Mouse (Mus musculus): ENCODE results near the gene Dnaja2.

Gene Dnaja2

GRCm38 (mm10) chr8:85500460-85500859, 54.7 kb downstream of the Dnaja2 start:
- DNase-seq (ENCODE audit: low read depth): no peak

- DNase-seq (ENCODE audit: low read depth): no peak
Observed at GRCm38 (mm10) chr8:85498577-85498976, 56.6 kb downstream of the Dnaja2 start.

DNA sequence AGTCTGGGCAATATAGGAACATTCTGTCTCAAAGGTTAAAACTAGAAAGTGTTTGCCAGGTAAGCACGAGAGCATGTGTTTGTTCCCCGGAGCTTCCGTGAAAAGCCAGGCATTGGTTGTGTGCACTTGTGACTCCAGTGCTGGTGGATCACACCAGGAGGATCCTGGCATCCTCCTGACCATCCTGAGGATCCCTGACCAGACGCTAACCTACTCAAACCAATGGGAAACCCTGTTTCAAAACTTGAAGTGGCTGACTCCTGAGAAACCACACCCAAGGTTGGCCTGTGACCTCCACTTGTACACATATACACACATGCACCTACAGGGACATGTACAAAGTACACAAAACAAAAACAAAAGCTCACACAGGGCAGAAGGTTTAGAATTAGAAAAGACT, 58.4 kb downstream of the Dnaja2 start:
- DNase-seq (ENCODE audit: low read depth): no peak

DNA sequence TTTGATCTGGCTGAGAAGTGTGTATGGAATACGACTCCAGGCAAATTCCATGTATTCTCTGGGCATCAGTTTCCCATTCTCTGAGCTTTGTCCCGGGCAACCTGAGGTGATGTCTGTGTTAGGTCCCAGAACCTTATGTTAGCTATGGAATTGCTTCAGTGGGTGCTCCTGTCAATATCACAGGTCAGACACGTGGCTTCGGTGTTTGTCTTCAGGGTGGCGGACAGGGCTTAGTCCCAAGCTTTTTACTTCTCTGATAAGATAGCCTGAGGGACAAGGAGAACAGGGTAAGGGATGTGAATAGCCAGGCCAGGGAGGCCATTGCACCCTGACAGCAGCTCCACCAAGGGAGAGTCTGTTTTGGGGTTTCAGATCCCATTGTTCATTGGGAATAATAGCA, 59.0 kb downstream of the Dnaja2 start:
- no peak for DNase-seq (ENCODE audit: low read depth)

GRCm38 (mm10) chr8:85492940-85493931, 61.9 kb downstream of the Dnaja2 start:
- DNase-seq (ENCODE audit: low read depth): peak; percentile 9

DNA sequence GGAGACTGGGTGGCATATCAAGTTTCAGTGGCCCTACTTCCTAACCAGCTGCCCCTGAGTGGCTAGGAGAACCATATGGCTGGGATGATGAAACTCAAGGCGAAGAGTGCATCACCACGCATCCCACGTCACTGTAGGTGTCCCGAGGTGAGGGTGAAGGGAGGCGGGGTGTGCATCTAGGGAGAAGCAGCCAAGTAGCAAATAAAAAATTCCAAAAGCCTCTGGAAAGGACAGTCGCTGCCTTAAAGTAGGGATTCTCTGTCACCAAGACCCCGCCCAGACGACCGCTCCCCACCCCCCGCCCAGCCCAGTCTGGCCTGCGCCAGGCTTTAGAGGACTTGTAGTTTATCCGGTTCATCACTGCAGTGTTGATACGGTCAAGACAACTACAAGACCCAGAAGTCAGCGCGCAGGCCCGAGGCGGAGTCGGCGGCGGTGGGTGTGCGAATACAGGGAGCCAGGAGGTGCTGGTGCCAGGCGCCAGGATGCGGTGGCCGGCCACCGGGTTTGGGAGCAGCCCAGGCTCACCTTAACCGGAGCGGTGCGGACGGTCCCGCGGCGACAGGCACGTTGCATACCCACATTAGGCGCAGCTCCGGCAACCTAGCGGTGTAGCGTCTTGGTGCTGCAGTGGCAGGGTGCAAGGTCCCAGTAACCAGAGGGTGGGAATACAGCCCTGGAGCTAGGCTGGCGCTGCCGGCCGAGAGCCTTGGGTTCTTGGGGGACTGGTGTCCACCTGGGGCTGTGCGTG, 62.8 kb downstream of the Dnaja2 start, which contains the start of gene Gpt2:
Gene Gpt2, plus strand, starts transcription at position 452 of the 751 bp plus-strand sequence.
- DNase-seq (ENCODE audit: low read depth): peak; percentile 84

DNA sequence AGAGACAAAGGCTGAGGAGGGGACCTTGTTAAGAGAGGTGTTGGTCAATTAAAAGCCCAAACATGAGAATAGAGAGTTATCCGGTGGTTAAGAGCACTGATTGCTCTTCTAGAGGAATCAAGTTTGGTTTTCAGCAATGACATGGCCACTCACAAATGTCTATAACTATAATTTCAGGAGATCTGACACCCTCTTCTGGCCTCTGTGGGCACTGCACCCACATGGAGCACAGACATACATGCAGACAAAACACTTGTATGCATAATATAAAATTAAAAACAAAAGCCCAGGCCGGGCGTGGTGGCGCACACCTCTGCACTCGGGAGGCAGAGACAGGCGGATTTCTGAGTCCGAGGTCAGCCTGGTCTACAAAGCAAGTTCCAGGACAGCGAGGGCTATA, 65.6 kb downstream of the Dnaja2 start:
- no peak for DNase-seq (ENCODE audit: low read depth)

DNA sequence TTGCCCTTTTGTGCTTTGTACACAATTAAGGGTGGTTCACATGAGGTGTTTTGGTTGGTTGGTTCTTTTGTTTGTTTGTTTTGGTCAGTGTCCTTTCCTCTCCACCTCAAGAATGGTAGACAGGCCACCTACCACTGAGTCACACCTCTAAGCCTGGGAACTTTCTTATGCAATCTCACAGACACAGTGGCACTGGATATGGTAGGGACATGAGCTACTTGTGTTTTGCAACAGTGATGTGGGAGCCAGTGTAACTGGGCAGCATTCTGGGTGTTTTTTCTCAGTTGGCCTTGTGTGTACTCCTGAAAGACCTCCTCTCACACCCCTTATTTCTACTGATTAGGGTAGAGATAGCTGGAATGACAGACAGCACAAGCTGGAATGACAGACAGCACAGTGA, 66.5 kb downstream of the Dnaja2 start:
- no peak for DNase-seq (ENCODE audit: low read depth)

GRCm38 (mm10) chr8:85487906-85488620, 67.1 kb downstream of the Dnaja2 start:
- DNase-seq (ENCODE audit: low read depth): no peak
